Mouse (Mus musculus): ENCODE results near the gene Pald1.

DNA sequence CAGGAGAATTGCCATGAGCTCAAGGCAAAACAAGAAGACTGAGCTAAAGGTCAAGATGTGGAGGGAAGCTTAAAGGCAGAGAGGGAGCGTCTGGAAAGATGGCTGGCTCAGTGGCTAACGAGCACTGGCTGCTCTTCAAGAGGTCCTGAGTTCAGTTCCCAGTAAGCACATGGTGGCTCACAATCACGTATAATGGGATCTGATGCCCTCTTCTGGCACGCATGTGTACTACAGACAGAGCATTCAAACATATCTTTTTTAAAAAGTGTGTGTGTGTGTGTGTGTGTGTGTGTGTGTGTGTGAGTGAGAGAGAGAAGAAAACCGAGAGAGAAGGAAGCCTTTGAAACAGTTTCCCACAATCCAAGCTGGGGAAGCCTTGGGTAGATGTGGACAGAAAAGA, 19.1 kb upstream of the Pald1 start:
- TF ChIP-seq CTCF (IDR thresholded peaks at IDR 0.05; ENCODE audit: low read depth), result peak; percentile 61
- TF ChIP-seq EP300 (IDR thresholded peaks at IDR 0.05; ENCODE audit: low read depth), result no peak
